Mouse (Mus musculus) mature B cell (primary cell): ENCODE measurements around the gene Zic1.

Source experiments
- in situ Hi-C: fragments of 300-500 bp; cut with MboI; formaldehyde crosslinking; loops from 2 replicates; pipeline ENCODE4 v1.14.3; 2019

The Zic1 gene

GRCm38 (mm10) chr9:91365664-91366063 lies at the start of gene Zic1:
Gene Zic1 (minus strand): TSS chr9:91365810.
- in situ Hi-C loops = no loop called here

GRCm38 (mm10) chr9:91414007-91414661 lies 48.5 kb upstream of the Zic1 start:
- in situ Hi-C loops = no loop called here

- in situ Hi-C loops = no loop called here
Measured at GRCm38 (mm10) chr9:91409771-91410170, 44.2 kb upstream of the Zic1 start.

DNA sequence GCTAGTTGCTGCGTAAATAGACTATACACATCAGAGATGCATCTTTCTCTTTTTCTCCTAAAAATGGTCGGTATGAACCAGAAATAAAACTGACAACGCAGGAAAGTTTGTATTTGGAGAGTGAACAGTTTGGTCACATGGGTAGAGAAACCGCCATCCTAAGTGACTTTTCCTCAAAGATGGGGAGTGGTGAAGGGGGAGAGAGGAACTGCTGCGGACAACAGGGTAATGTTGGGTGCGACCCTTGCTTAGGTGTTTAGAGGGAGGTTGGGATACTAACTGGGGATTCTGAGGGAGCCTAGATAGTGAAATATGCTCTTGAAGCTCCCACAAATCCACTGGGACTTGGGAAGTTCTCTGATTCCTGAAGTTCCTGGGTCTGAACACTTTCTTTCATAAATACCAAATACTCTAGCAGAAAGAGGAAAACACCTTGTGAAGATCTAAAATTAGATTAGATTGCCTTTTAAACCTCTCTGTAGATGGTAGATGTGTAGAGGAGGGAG lies 40.7 kb upstream of the Zic1 start:
- in situ Hi-C loops = no loop called here

- in situ Hi-C loops = no loop called here
Measured at GRCm38 (mm10) chr9:91405753-91406178, 40.2 kb upstream of the Zic1 start.

- in situ Hi-C loops = no loop called here
Measured at GRCm38 (mm10) chr9:91404905-91405752, 39.5 kb upstream of the Zic1 start.

DNA sequence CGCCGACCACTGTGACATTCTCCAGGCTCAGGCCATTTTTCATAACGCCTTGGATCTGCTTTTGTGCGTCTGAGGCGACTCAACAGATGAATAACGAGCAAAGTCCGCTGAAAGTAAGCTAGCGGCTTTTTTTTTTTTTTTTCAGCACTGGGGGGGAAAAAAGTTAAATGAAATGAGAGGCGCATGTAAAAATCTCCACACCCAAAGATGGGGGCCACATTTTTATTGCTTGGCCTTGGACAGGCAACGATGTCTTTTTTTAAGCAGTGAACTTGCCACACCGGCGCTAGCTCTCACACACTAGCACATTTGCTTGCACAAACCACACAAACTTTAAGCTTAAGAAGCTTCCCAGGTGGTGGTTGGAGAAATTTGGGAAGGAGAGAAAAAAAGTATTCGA lies 38.6 kb upstream of the Zic1 start:
- in situ Hi-C loops = no loop called here

DNA sequence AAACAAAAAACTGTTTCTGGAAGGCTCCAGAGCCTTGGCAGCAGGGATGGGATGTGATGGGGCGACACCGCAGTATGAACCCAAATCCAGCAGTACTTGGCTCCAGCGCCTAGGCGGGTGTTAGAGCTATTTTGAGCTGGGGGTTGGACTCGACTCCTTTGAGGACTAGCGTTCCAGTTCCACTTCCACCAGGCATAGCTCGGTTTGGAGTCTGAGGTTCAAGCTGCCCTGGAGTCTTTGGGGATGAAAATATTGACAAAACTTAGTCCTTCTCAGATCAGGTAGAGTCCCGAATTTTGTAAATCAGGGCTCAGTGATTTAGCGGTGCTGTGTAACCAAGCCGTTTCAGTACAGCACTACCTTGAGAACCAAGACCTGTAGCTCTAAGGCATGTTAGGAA lies 35.9 kb upstream of the Zic1 start:
- in situ Hi-C loops = no loop called here

GRCm38 (mm10) chr9:91400482-91401093 lies 35.0 kb upstream of the Zic1 start:
- in situ Hi-C loops = no loop called here

DNA sequence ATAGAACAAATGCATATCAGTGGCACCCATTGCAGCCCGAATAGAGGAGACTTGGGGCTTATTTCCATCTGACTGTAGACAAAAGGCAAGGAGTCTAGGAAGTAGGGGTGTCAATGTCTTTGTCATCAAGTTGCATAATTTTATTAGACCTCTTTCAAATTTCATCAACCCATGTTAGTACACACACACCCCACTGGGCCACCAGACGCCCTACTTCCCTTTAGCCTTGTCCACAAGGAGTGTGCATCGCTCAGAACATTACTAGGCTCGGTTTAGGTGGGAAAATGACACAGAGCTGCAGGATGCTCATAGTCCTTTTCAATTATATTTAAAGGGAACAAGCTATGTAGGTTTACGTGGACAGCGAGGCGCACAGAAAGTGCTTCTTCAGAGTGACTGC lies 34.4 kb upstream of the Zic1 start:
- in situ Hi-C loops = no loop called here

GRCm38 (mm10) chr9:91395066-91395772 lies 29.6 kb upstream of the Zic1 start:
- in situ Hi-C loops = no loop called here

DNA sequence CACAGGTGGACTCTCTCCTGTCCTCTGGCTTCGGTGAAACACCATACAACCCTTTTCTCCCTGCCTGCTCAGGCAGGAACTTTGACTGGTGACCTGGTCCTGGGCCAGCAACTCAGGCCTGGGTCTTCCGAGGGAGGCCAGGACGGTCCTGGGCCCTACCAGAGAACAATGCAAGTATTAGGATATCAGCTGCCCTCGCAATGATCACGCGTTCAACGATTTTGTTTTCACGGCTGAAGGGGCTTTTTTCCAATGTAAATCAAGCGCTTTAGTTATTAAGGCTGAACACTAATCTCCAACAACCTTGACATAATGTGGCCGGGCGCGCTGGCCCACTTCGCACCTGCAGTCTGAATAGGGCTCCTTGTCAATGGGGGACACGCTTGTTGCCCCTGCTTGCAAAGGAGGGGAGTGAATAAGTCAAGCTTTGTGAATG lies 28.6 kb upstream of the Zic1 start:
- in situ Hi-C loops = no loop called here

DNA sequence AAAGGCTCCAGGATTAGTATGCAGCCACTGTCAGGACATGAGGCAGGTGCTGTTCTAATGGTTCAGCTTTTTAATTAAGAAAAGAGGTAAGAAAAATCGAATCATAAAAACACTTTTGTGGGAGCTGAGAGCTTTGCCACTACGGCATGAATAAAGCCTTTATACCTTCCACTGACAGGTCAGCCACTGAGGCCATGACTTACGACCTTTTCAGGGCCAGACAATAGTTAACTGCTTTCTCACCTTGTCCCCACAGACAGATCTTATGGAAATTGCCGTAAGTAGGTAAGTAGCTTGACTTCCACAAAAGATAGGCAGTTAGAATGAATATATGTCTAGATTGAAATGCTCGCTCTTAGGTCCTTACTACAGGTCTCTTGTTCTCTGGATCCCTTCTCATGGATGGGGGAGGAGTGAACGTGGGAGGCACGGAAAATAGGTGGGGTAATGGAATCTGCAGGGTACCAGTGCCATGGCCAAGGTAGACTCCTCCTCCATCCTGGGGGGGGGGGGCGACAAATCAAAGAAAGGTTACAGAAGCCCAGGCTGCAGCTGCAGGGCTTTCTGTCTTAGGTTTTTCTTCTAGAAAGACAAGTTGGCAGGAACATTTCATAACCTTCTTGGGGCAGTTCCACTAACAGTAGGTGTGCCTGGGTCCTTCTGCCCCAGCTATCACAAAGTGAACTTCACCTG lies 27.9 kb upstream of the Zic1 start:
- in situ Hi-C loops = no loop called here

GRCm38 (mm10) chr9:91388173-91388572 lies 22.6 kb upstream of the Zic1 start:
- in situ Hi-C loops = no loop called here

DNA sequence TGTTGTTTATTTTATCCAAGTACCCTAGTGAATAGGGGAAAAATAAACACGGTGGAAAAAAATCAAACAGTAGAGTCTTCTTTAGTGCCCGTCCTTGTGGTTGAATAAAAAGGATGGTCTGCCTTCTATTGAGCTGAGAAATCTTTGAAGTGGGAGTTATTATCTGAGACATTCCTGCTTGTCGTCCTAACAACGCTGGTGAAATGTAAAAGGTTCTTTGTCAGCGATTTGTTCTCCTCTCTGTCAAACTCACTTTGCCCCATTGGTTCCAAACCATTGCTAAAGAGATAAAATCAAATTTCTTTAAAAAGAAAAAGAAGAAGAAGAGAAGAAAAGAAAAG lies 22.1 kb upstream of the Zic1 start:
- in situ Hi-C loops = no loop called here

GRCm38 (mm10) chr9:91386891-91387739 lies 21.5 kb upstream of the Zic1 start:
- in situ Hi-C loops = no loop called here

DNA sequence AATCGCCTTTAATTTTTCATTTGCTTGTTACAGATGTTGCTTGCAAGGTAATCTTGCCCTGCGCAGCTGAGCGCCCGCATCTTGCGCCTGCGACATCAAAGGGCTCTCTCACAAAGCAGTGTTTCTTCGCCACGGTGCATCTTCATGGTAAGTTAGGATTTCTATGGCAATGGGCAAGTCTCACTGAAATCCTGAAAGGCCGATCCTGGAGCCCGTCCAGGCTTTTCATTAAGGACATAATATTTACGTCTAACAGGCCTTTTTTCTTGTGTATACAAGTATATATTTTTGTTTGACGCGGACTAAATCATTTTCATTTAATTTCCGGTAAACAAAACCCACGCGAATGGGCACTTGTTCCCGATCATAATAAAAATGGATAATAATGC lies 20.9 kb upstream of the Zic1 start:
- in situ Hi-C loops = no loop called here

GRCm38 (mm10) chr9:91385561-91386430 lies 20.2 kb upstream of the Zic1 start:
- in situ Hi-C loops = no loop called here

GRCm38 (mm10) chr9:91384693-91385560 lies 19.3 kb upstream of the Zic1 start:
- in situ Hi-C loops = no loop called here
